Comparison of ENCODE assay signal across 9 mouse cellular contexts in the genomic region with DNA sequence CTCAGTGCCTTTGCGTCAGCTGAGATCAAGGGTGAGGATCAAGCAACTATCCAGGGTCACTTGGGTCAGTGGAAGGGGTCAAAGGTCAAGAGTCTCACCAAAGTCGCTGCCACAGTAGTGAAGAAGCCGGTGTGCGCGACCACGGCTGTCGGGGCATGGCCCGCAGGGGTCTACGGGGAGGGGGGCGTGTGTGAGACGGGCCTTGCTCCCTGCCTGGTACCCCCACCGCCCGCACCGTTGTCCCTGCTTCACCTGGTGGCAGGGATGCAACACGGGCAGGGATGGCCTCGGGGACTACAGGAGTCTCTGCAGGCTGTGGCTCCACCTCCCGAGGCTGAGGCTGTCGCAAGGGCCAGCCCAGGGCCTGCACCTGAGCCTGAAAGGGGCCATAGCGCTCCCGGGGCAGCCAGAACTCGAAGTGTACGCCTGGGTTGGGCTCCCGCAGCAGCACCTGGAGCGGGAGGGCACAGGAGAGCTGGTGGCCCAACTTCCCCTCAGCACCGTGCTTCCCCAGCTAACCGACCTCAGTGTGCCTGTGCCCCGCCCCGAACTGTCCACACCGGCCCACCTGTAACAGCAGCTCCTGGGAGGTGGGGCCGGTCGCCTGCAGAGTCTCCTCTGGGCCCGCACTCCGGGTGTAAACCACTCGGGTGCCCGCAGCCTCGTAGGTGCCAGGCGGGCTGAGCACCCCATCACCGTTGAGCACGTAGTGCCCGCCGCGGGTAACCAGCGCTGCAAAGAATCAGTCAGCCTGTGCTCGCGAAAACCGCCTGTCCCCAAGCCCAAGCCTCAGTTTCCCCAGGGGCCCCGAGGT. TPM values are rescaled to one million over a fixed set of nuclear protein-coding genes. Genes with fewer than 3 reads are reported as not detected.
DNase-seq lines count a peak whose midpoint lies in the region; ATAC-seq and TF ChIP-seq lines count a peak whose summit lies in the region.
"Had no signal": no experiment of that assay in that cellular context is flagged by ENCODE, and none has a peak within 500 bp of the region (broad histone marks: within the 10 kb centered on the region; RNA-seq: fewer than 3 reads in every experiment).

No protein-coding gene starts in this region.

- no peak for TF ChIP-seq POLR2A in liver, adult 2 months (IDR thresholded peaks at IDR 0.05; ENCODE audit: extremely low read depth, insufficient read depth, low read length)
- TF ChIP-seq POLR2A in cerebellum, adult 2 months (IDR thresholded peaks at IDR 0.05; ENCODE audit: borderline replicate concordance, insufficient read depth, low read length): no peak

- TF ChIP-seq EP300 in liver, embryonic 14.5 days (IDR thresholded peaks at IDR 0.05; ENCODE audit: low read depth): no peak

- DNase-seq in liver, adult 2 months (ENCODE audit: extremely low read depth, low read depth, low spot score): peak; percentile 80
- no peak for DNase-seq in liver
- DNase-seq in liver, embryonic 14.5 days (ENCODE audit: low read depth in 3 of 3, low spot score in 3 of 3): no peak
- no peak for DNase-seq in left cerebral cortex, postnatal 25 days (ENCODE audit: low spot score in 2 of 2)
- DNase-seq in gastrocnemius, postnatal 4 days (ENCODE audit: low spot score in 2 of 2): no peak
- no peak for DNase-seq in cerebellum, adult 2 months

- H3K79me2 ChIP-seq in liver, adult 2 months (ENCODE audit: control insufficient read depth, insufficient read depth, low read length): no peaks in the 10 kb centered on the region

- peaks cover 11% of the 10 kb centered on the region for H3K4me1 ChIP-seq in liver, adult 2 months (ENCODE audit: control insufficient read depth, insufficient read depth, low read length)
- H3K4me1 ChIP-seq in forebrain, embryonic 15.5 days: peaks cover 25% of the 10 kb centered on the region
- H3K4me1 ChIP-seq in liver, embryonic 14.5 days (replicated peaks; ENCODE audit: control insufficient read depth in 2 of 2, insufficient read depth in 2 of 2, low read length in 1 of 2): peaks cover 39 to 42% of the 10 kb centered on the region in 2 experiments
- H3K4me1 ChIP-seq in stomach, embryonic 15.5 days: peaks cover 44% of the 10 kb centered on the region
- H3K4me1 ChIP-seq in cerebellum, adult 2 months (ENCODE audit: control insufficient read depth, insufficient read depth, low read length): peaks cover 5% of the 10 kb centered on the region; the same call in 1 of the 2 replicates

- intact Hi-C loops in left cerebral cortex, postnatal 25 days (cut with DNase I): no loop called here

- H3K27me3 ChIP-seq in liver, adult 2 months (ENCODE audit: control insufficient read depth, insufficient read depth, low read length): no peaks in the 10 kb centered on the region; the same call in 1 of the 2 replicates
- H3K27me3 ChIP-seq in forebrain, embryonic 15.5 days: peaks cover 69% of the 10 kb centered on the region
- peaks cover 26% of the 10 kb centered on the region for H3K27me3 ChIP-seq in liver, embryonic 14.5 days (ENCODE audit: control insufficient read depth, insufficient read depth, low read length)
- peaks cover 54% of the 10 kb centered on the region for H3K27me3 ChIP-seq in stomach, embryonic 15.5 days (replicated peaks)
- no peaks in the 10 kb centered on the region for H3K27me3 ChIP-seq in cerebellum, adult 2 months (ENCODE audit: control insufficient read depth, insufficient read depth, low read length)

- peak overlapping the region; percentile 15; the same call in 1 of the 2 replicates for H3K4me3 ChIP-seq in liver, adult 2 months (ENCODE audit: insufficient read depth, low read depth, low read length)
- H3K4me3 ChIP-seq in forebrain, embryonic 15.5 days: peak overlapping the region; percentile 36
- peak overlapping the region in 1 of 2 experiments; percentile 49; a peak in 2 of 4 replicates for H3K4me3 ChIP-seq in liver, embryonic 14.5 days (ENCODE audit: insufficient read depth in 1 of 2, low read depth in 2 of 2, low read length in 2 of 2)
- peak overlapping the region; percentile 30 for H3K4me3 ChIP-seq in stomach, embryonic 15.5 days (replicated peaks)
- no peak overlapping the region for H3K4me3 ChIP-seq in cerebellum, adult 2 months (replicated peaks; ENCODE audit: insufficient read depth, low read depth, low read length)

- 9% methylated on average over 46 of the region's 47 CpGs for WGBS in liver, adult 2 months
- WGBS in forebrain, embryonic 15.5 days: 2% methylated on average over 47 of the region's 47 CpGs
- 6% methylated on average over 47 of the region's 47 CpGs for WGBS in liver, embryonic 14.5 days (ENCODE audit: insufficient replicate concordance)
- 5% methylated on average over 47 of the region's 47 CpGs for WGBS in stomach, embryonic 15.5 days
- WGBS in cerebellum, adult 2 months: 7% methylated on average over 46 of the region's 47 CpGs

- H3K9ac ChIP-seq in liver, adult 2 months (ENCODE audit: low read depth, low read length): peak overlapping the region; percentile 20
- H3K9ac ChIP-seq in forebrain, embryonic 15.5 days (replicated peaks): no peak overlapping the region
- H3K9ac ChIP-seq in liver, embryonic 14.5 days (replicated peaks): no peak overlapping the region
- H3K9ac ChIP-seq in stomach, embryonic 15.5 days: no peak overlapping the region

- H3K27ac ChIP-seq in liver, adult 2 months (replicated peaks; ENCODE audit: insufficient read depth, low read depth, low read length): no peak overlapping the region
- H3K27ac ChIP-seq in forebrain, embryonic 15.5 days (replicated peaks): no peak overlapping the region
- no peak overlapping the region for H3K27ac ChIP-seq in liver, embryonic 14.5 days
- H3K27ac ChIP-seq in stomach, embryonic 15.5 days: no peak overlapping the region
- no peak overlapping the region for H3K27ac ChIP-seq in cerebellum, adult 2 months (ENCODE audit: insufficient read depth, low read length)

- ATAC-seq in forebrain, embryonic 15.5 days (replicated peaks): 0 out of 2 replicates have a peak, but pooled peaks have one; percentile 9
- ATAC-seq in liver, embryonic 14.5 days (ENCODE audit: insufficient read depth): no peak
- ATAC-seq in stomach, embryonic 15.5 days (ENCODE audit: insufficient read depth, low FRiP score, low read depth): no peak

- H3K9me3 ChIP-seq in forebrain, embryonic 15.5 days: no peaks in the 10 kb centered on the region
- no peaks in the 10 kb centered on the region for H3K9me3 ChIP-seq in liver, embryonic 14.5 days (ENCODE audit: control insufficient read depth, low read length)
- no peaks in the 10 kb centered on the region for H3K9me3 ChIP-seq in stomach, embryonic 15.5 days

- H3K36me3 ChIP-seq in liver, adult 2 months (ENCODE audit: control insufficient read depth, insufficient read depth, low read length): no peaks in the 10 kb centered on the region
- H3K36me3 ChIP-seq in forebrain, embryonic 15.5 days: no peaks in the 10 kb centered on the region
- no peaks in the 10 kb centered on the region for H3K36me3 ChIP-seq in liver, embryonic 14.5 days (replicated peaks; ENCODE audit: control insufficient read depth, insufficient read depth, low read depth)
- no peaks in the 10 kb centered on the region for H3K36me3 ChIP-seq in stomach, embryonic 15.5 days

- TF ChIP-seq CTCF in liver, adult 2 months (IDR thresholded peaks at IDR 0.05; ENCODE audit: low read depth, low read length): peak; percentile 11; the same call in 1 of the 2 replicates
- TF ChIP-seq CTCF in liver, embryonic 14.5 days (IDR thresholded peaks at IDR 0.05; ENCODE audit: low read depth): no peak
- TF ChIP-seq CTCF in cerebellum, adult 2 months (IDR thresholded peaks at IDR 0.05; ENCODE audit: borderline replicate concordance, insufficient read depth, low read depth, low read length): no peak

- peak overlapping the region; percentile 46 for H3K4me2 ChIP-seq in forebrain, embryonic 15.5 days (replicated peaks)
- peak overlapping the region; percentile 90 for H3K4me2 ChIP-seq in liver, embryonic 14.5 days (ENCODE audit: low read depth)
- peak overlapping the region; percentile 58 for H3K4me2 ChIP-seq in stomach, embryonic 15.5 days

RNA-seq across cellular contexts. Expression of a gene that starts 6.5 kb away (rescaled TPM):
- total RNA-seq in liver, adult 2 months (2014; rRNA removed): 0.28 and 0.40 TPM in 2 replicates
- polyA plus RNA-seq in liver, adult 2 months (2012; rRNA removed): 1.4 and 1.6 TPM in 2 replicates
- polyA plus RNA-seq in forebrain, embryonic 15.5 days (2015; fragmentation: Nextera tagmentation; extraction: Ambion mirVana): 0.32 and 0.61 TPM in 2 replicates
- 1.9 and 2.1 TPM in 2 replicates for polyA plus RNA-seq in liver, embryonic 14.5 days (2012; rRNA removed)
- polyA plus RNA-seq in liver, embryonic 14.5 days (2014; fragmentation: Nextera tagmentation; extraction: Ambion mirVana): 1.3 TPM in 2 replicates
- 13.7 and 17.0 TPM in 2 replicates for polyA plus RNA-seq in stomach, embryonic 15.5 days (2015; fragmentation: Nextera tagmentation; extraction: Ambion mirVana)
- total RNA-seq in left cerebral cortex, postnatal 25 days (2021): 1 to 10 TPM; 5.1 to 7.4 TPM
- 10 to 100 TPM; 15.5 to 16.5 TPM for total RNA-seq in gastrocnemius, postnatal 4 days (2021)
- polyA plus RNA-seq in cerebellum, adult 2 months (2012; rRNA removed): 7.9 and 10.8 TPM in 2 replicates

RNA-seq across cellular contexts. Expression of a gene that starts 11.9 kb away (rescaled TPM):
- total RNA-seq in liver, adult 2 months (2014; rRNA removed): 112 and 185 TPM in 2 replicates
- polyA plus RNA-seq in liver, adult 2 months (2012; rRNA removed): 384 and 617 TPM in 2 replicates
- 2.6 and 2.9 TPM in 2 replicates for polyA plus RNA-seq in forebrain, embryonic 15.5 days (2015; fragmentation: Nextera tagmentation; extraction: Ambion mirVana)
- 23.6 and 29.2 TPM in 2 replicates for polyA plus RNA-seq in liver, embryonic 14.5 days (2012; rRNA removed)
- 55.3 and 59.5 TPM in 2 replicates for polyA plus RNA-seq in liver, embryonic 14.5 days (2014; fragmentation: Nextera tagmentation; extraction: Ambion mirVana)
- polyA plus RNA-seq in stomach, embryonic 15.5 days (2015; fragmentation: Nextera tagmentation; extraction: Ambion mirVana): 44.5 and 51.2 TPM in 2 replicates
- total RNA-seq in left cerebral cortex, postnatal 25 days (2021): 10 to 100 TPM; 10.5 to 11.2 TPM
- 1 to 10 TPM; 2.7 to 4.1 TPM for total RNA-seq in gastrocnemius, postnatal 4 days (2021)
- polyA plus RNA-seq in cerebellum, adult 2 months (2012; rRNA removed): 9.0 and 10.3 TPM in 2 replicates

RNA-seq across cellular contexts. Expression of a gene that starts 12.4 kb away (rescaled TPM):
- 8.8 and 12.5 TPM in 2 replicates for total RNA-seq in liver, adult 2 months (2014; rRNA removed)
- polyA plus RNA-seq in liver, adult 2 months (2012; rRNA removed): 19.2 and 21.8 TPM in 2 replicates
- polyA plus RNA-seq in forebrain, embryonic 15.5 days (2015; fragmentation: Nextera tagmentation; extraction: Ambion mirVana): 2.5 and 2.6 TPM in 2 replicates
- polyA plus RNA-seq in liver, embryonic 14.5 days (2012; rRNA removed): 6.6 and 7.2 TPM in 2 replicates
- polyA plus RNA-seq in liver, embryonic 14.5 days (2014; fragmentation: Nextera tagmentation; extraction: Ambion mirVana): 3.1 and 3.2 TPM in 2 replicates
- 4.8 and 5.4 TPM in 2 replicates for polyA plus RNA-seq in stomach, embryonic 15.5 days (2015; fragmentation: Nextera tagmentation; extraction: Ambion mirVana)
- 1 to 10 TPM; 4.5 to 4.6 TPM for total RNA-seq in left cerebral cortex, postnatal 25 days (2021)
- total RNA-seq in gastrocnemius, postnatal 4 days (2021): 1 to 10 TPM; 1.0 to 1.5 TPM
- polyA plus RNA-seq in cerebellum, adult 2 months (2012; rRNA removed): 13.7 and 14.1 TPM in 2 replicates

RNA-seq across cellular contexts. Expression of a gene that starts 14.6 kb away (rescaled TPM):
- total RNA-seq in liver, adult 2 months (2014; rRNA removed): 0.60 and 1.4 TPM in 2 replicates
- polyA plus RNA-seq in liver, adult 2 months (2012; rRNA removed): 3.5 and 6.6 TPM in 2 replicates
- 2.2 and 2.7 TPM in 2 replicates for polyA plus RNA-seq in forebrain, embryonic 15.5 days (2015; fragmentation: Nextera tagmentation; extraction: Ambion mirVana)
- 0.08 and 0.10 TPM in 2 replicates for polyA plus RNA-seq in liver, embryonic 14.5 days (2012; rRNA removed)
- polyA plus RNA-seq in liver, embryonic 14.5 days (2014; fragmentation: Nextera tagmentation; extraction: Ambion mirVana): 0.09 TPM in 1 of 2 replicates, not detected in the other
- polyA plus RNA-seq in stomach, embryonic 15.5 days (2015; fragmentation: Nextera tagmentation; extraction: Ambion mirVana): 0.30 and 0.67 TPM in 2 replicates
- total RNA-seq in left cerebral cortex, postnatal 25 days (2021): 10 to 100 TPM; 22.6 to 24.9 TPM
- total RNA-seq in gastrocnemius, postnatal 4 days (2021): under 1 TPM in 1 of 2 experiments, not detected in 1; 0.34 TPM
- 145 and 151 TPM in 2 replicates for polyA plus RNA-seq in cerebellum, adult 2 months (2012; rRNA removed)
- total RNA-seq: megakaryocyte-erythroid progenitor cell, adult 5-6 weeks had no signal

RNA-seq across cellular contexts. Expression of a gene that starts 21.4 kb away (rescaled TPM):
- 10.4 and 12.4 TPM in 2 replicates for total RNA-seq in liver, adult 2 months (2014; rRNA removed)
- polyA plus RNA-seq in liver, adult 2 months (2012; rRNA removed): 25.4 and 25.5 TPM in 2 replicates
- polyA plus RNA-seq in forebrain, embryonic 15.5 days (2015; fragmentation: Nextera tagmentation; extraction: Ambion mirVana): 36.9 and 38.1 TPM in 2 replicates
- 24.3 and 24.7 TPM in 2 replicates for polyA plus RNA-seq in liver, embryonic 14.5 days (2012; rRNA removed)
- polyA plus RNA-seq in liver, embryonic 14.5 days (2014; fragmentation: Nextera tagmentation; extraction: Ambion mirVana): 29.4 and 29.5 TPM in 2 replicates
- polyA plus RNA-seq in stomach, embryonic 15.5 days (2015; fragmentation: Nextera tagmentation; extraction: Ambion mirVana): 40.5 and 46.4 TPM in 2 replicates
- total RNA-seq in left cerebral cortex, postnatal 25 days (2021): 10 to 100 TPM; 27.3 to 29.8 TPM
- total RNA-seq in gastrocnemius, postnatal 4 days (2021): 10 to 100 TPM; 16.7 to 17.6 TPM
- 49.7 and 51.1 TPM in 2 replicates for polyA plus RNA-seq in cerebellum, adult 2 months (2012; rRNA removed)
